Mouse (Mus musculus) activated CD4-positive, CD25-positive, alpha-beta regulatory T cell (primary cell): ENCODE results near the gene Ccdc107. TPM values are rescaled to one million over a fixed set of nuclear protein-coding genes. Genes with fewer than 3 reads are reported as not detected.

Source experiments
- polyA plus RNA-seq, 2 experiments: library from polyadenylated mRNA; unstranded; fragments of 100-300 nt; shearing (Covaris generic); gene quantifications; one replicate each; pipeline ENCODE4 v1.2.1; 2017

The Ccdc107 gene
- polyA plus RNA-seq: 10 to 100 TPM; 60.9 to 85.4 TPM

DNA sequence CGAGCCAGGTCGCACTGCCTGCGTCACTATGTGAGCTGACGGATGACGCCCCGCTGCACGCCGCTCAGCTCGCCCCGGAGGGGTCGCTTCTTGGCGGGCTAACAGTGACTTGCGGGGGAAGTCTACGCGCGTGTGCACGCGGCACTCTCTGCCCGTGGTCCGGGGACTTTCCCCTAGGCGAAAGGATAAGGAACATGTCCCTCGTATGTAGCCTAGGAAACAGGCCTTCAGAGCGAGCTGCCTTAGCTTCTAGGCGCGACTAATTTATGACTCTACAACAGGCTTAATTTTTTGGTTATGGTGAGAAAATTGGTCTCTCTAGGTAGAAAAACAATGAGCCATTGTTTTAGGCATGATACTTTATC is at the start of gene Ccdc107:
Gene Ccdc107, plus strand, starts transcription at position 80 of the 365 bp plus-strand sequence.

GRCm38 (mm10) chr4:43454041-43454836 is 38.5 kb upstream of the Ccdc107 start, which contains the start of gene Cd72:
Gene Cd72 (minus strand): TSS chr4:43454628.

GRCm38 (mm10) chr4:43483535-43484091 is 9.1 kb upstream of the Ccdc107 start, which contains the start of gene Sit1:
Gene Sit1 (minus strand): TSS chr4:43483734.

DNA sequence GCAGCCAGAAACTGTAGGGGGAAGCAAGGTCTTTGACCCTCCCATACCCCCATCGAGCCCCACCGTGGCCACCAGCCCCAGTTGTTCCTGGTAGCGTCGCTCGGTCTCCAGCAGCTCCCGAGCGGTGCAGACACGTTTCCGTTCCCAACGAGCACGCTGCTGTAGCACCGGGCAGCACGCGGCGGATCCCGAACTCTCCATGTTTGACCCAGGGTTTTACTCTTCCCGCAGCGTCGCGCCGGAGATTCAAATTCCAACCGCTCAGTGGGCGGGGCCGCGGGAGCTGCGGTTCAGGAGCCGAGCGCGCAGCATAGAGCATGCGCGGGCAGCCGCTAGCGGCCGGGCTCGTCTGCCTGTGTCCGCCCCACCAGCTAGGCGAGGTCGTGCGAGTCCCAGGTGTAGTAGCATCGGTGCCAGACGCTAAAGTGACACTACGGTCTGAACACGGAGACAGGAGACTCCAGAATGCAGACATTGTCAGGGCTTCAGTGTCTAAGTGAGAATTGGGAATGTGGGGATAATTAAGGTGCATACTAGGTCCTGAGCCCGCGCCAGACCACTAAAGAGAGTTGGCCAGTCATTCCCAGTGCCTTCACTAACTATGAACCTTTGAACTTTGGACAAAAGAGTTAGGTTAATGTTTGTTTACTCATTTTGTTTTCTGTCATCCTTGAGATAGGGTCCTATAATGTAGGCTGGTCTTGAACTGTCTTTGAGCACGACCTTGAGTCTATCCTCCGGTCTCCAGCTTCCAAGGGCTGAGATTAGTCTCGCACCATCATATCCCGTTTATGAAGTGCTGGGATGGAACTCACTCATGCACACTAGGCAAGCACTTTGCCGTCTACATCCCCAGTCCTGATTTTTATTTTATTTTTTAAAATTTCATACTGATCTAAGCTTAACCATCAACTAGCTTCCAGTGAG is 7.0 kb downstream of the Ccdc107 start, which contains the start of gene Arhgef39:
Gene Arhgef39, minus strand, starts transcription at position 289 of the 927 bp plus-strand sequence.

DNA sequence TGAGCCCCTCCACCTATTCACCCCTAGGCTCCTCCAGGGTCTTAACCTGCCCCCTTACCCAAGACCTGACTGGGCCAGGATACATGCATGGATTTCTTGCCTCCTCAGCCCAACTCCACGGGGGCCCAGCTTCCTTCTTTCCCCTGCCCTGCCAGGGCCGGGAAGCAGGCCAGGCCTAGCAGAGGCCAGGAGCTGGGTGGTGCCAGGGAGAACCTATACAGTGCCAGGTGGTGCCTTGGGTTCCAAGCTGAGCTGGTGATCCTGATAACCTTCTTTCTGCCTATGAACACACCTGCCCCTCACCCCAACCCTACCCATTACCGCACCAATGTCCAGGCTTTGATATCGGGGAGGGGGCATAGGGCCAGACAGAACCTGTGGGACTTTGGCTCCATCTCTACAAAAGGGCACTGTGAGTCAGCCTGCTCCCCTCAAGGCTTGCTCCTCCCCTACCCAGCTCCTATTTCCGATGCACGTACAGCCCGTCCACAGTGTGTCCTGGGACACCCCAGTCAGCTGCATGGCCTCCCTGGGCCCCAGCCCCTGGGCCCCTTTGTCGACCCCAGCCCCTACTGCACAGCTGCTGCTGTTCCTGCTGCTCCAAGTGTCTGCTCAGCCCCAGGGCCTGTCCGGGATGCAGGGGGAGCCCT is 14.0 kb downstream of the Ccdc107 start, which contains the start of gene Car9:
Gene Car9, plus strand, starts transcription at position 431 of the 650 bp plus-strand sequence.

Other genes starting within 250 kb of the Ccdc107 start
- gene Atp8b5, start 225.7 kb upstream of the Ccdc107 start, polyA plus RNA-seq: not detected
- under 1 TPM in 1 of 2 experiments, not detected in 1; 0.96 TPM for gene Rusc2, start 110.9 kb upstream of the Ccdc107 start, polyA plus RNA-seq
- under 1 TPM in 1 of 2 experiments, not detected in 1; 0.12 TPM for gene Fam166b, start 63.8 kb upstream of the Ccdc107 start, polyA plus RNA-seq
- 10 to 100 TPM; 35.2 to 58.2 TPM for gene Tesk1, start 51.0 kb upstream of the Ccdc107 start, polyA plus RNA-seq
- 10 to 100 TPM; 14.2 to 27.3 TPM for gene Cd72, start 38.3 kb upstream of the Ccdc107 start, polyA plus RNA-seq
- gene Sit1, start 9.2 kb upstream of the Ccdc107 start, polyA plus RNA-seq: 100 to 1,000 TPM; 151 to 176 TPM
- 1 to 10 TPM; 5.6 to 6.3 TPM for gene Arhgef39, start 6.8 kb downstream of the Ccdc107 start, polyA plus RNA-seq
- under 1 TPM; 0.17 to 0.47 TPM for gene Car9, start 14.1 kb downstream of the Ccdc107 start, polyA plus RNA-seq
- under 1 TPM in 1 of 2 experiments, not detected in 1; 0.54 TPM for gene Tpm2, start 30.9 kb downstream of the Ccdc107 start, polyA plus RNA-seq
- gene Creb3, start 69.4 kb downstream of the Ccdc107 start, polyA plus RNA-seq: 100 to 1,000 TPM in 1 of 2 experiments, 10 to 100 TPM in 1; 88.7 to 118 TPM
- 100 to 1,000 TPM; 144 to 270 TPM for gene Tln1, start 69.8 kb downstream of the Ccdc107 start, polyA plus RNA-seq
- gene Rgp1, start 85.8 kb downstream of the Ccdc107 start, polyA plus RNA-seq: 10 to 100 TPM; 13.3 to 17.8 TPM
- gene Gba2, start 86.0 kb downstream of the Ccdc107 start, polyA plus RNA-seq: 10 to 100 TPM; 33.3 to 39.1 TPM
- gene Msmp, start 91.6 kb downstream of the Ccdc107 start, polyA plus RNA-seq: 1 to 10 TPM; 1.2 to 3.1 TPM
- under 1 TPM in 1 of 2 experiments, not detected in 1; 0.18 TPM for gene Npr2, start 139.0 kb downstream of the Ccdc107 start, polyA plus RNA-seq
- under 1 TPM in 1 of 2 experiments, not detected in 1; 0.37 TPM for gene Spag8, start 160.7 kb downstream of the Ccdc107 start, polyA plus RNA-seq
- 10 to 100 TPM; 57.3 to 78.0 TPM for gene Hint2, start 163.6 kb downstream of the Ccdc107 start, polyA plus RNA-seq
- 1 to 10 TPM in 1 of 2 experiments, under 1 TPM in 1; 0.26 to 1.6 TPM for gene Tmem8b, start 176.1 kb downstream of the Ccdc107 start, polyA plus RNA-seq
- gene Fam221b, start 176.2 kb downstream of the Ccdc107 start, polyA plus RNA-seq: 1 to 10 TPM; 1.2 to 1.3 TPM
- not detected for gene Olfr70, start 207.9 kb downstream of the Ccdc107 start, polyA plus RNA-seq
- under 1 TPM in 1 of 2 experiments, not detected in 1; 0.18 TPM for gene Olfr71, start 217.4 kb downstream of the Ccdc107 start, polyA plus RNA-seq
- gene Hrct1, start 234.3 kb downstream of the Ccdc107 start, polyA plus RNA-seq: not detected
- gene Spaar, start 237.1 kb downstream of the Ccdc107 start, polyA plus RNA-seq: under 1 TPM in 1 of 2 experiments, not detected in 1; 0.22 TPM